Mouse (Mus musculus) 416B (cell line): Measurements from ENCODE around the gene Mboat2.

Experiments used
- DNase-seq: peaks from one replicate; pipeline ENCODE4 v3.0.0; 2011; ENCODE audit warnings: low read depth

Mboat2 gene

DNA sequence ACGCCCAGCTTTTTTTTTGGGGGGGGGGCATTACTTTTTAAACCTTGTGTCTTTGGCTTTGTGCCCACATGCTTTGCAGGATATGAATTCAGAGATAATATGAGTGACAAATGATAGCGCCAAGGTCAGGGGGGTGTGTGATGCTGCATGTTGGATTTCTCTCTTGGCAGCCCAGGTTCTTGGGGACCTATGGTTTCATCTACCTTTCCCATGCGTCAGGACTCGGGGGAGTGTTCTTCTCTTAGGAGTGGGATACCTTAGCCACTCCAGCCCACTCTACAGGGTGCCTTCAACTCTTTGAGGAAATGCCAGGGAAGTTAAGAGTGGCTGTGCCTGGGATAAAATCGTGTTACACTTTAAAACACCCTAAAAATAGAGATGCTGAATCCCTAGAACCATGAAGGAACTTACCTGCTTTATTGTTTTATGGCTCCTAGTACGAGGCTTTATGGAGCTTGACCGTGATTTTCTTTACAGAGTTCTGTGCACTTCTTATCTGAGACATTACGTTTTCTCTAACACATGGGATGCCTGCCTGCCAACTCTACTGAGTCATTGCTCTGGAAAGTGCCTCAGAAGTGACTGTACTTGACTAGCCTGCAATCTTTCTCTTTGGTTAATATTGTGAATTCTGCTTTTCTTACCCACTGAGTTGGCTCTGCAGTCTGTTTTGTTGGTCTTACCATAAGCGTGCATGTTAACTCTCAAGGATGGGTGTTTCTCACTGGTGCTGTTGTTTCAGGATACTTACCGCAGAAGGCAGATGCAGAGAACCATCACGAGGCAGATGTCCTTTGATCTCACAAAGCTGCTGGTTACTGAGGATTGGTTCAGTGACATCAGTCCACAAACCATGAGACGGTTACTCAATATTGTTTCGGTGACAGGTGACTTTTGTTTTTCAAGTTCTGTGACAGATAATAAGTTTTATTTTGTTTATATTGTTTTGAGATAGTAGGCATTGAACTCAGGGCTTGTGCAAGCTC, 182.2 kb downstream of the Mboat2 start:
- no peak for DNase-seq
